Mouse (Mus musculus) MEL (cell line): ENCODE measurements around the gene Egfl7.

Experiments
- JUND ChIP-seq: IDR thresholded peaks from 2 replicates; pipeline ENCODE4 v1.6.1; 2011; ENCODE audit warnings: low read depth, mild to moderate bottlenecking, improper control_type of control experiment, low read length
- MEF2A ChIP-seq: IDR thresholded peaks from 2 replicates; pipeline ENCODE4 v1.6.1; 2014; ENCODE audit warnings: low read depth, mild to moderate bottlenecking, inconsistent platforms, low read length, improper control_type of control experiment; ENCODE audit not compliant: poor library complexity, insufficient replicate concordance, severe bottlenecking; ENCODE audit errors: extremely low read depth
- MYB ChIP-seq: IDR thresholded peaks from 2 replicates; pipeline ENCODE4 v1.6.1; 2011; ENCODE audit warnings: mild to moderate bottlenecking, low read depth, low read length, improper control_type of control experiment
- POLR2A ChIP-seq, 2 experiments: IDR thresholded peaks; 2 replicates each; pipeline ENCODE4 v1.6.1; 2011 to 2012; ENCODE audit warnings: low read length in 2 of 2, mild to moderate bottlenecking in 2 of 2, control low read depth in 1 of 2, improper control_type of control experiment in 1 of 2, low read depth in 1 of 2, moderate library complexity in 1 of 2; ENCODE audit not compliant: control insufficient read depth in 1 of 2, insufficient read depth in 1 of 2, poor library complexity in 1 of 2
- POLR2AphosphoS2 ChIP-seq: IDR thresholded peaks from 2 replicates; pipeline ENCODE4 v1.6.1; 2011; ENCODE audit warnings: low read length, improper control_type of control experiment
- ZC3H11A ChIP-seq: IDR thresholded peaks from 2 replicates; pipeline ENCODE4 v1.6.1; 2012; ENCODE audit warnings: low read depth, mild to moderate bottlenecking, inconsistent platforms, low read length, improper control_type of control experiment
- ZKSCAN1 ChIP-seq: IDR thresholded peaks from 2 replicates; pipeline ENCODE4 v1.6.1; 2012; ENCODE audit warnings: low read depth, mild to moderate bottlenecking, inconsistent platforms, low read length, improper control_type of control experiment, moderate library complexity

DNA sequence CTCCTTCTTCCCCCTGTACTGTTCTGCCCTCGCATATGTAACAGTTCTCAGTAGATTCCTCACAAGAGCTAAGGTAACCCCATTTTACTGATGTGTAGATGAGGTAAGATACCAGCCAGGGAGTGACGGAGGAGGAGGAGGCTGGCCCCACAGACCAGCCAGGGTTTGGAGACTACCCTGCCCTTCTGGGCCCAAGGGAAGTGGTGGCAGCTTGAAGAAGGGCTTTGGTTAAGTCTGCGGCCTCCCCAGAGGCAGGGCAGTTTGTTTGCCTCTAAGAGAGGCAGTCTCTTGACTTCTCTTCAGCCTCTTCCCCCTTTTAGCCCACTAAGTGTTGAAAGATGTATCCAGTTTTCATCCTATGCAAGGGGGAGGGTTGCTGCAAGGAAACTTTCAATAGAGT is 26.8 kb downstream of the Egfl7 start:
- TF ChIP-seq ZKSCAN1 = no peak
- no peak for TF ChIP-seq POLR2A (IDR thresholded peaks at IDR 0.05; ENCODE audit: control insufficient read depth in 1 of 2, insufficient read depth in 1 of 2, low read depth in 1 of 2, low read length in 2 of 2, poor library complexity in 1 of 2)
- TF ChIP-seq JUND = no peak
- TF ChIP-seq POLR2AphosphoS2 = no peak
- no peak for TF ChIP-seq MEF2A
- TF ChIP-seq MYB = no peak
- TF ChIP-seq ZC3H11A = no peak
